Mouse (Mus musculus) mouse trophoblast stem cell (cell line): ENCODE results near the gene Ctdsp2.

Experiments used
- in situ Hi-C, 2 experiments: fragments of 300-500 bp; cut with MseI, MboI; formaldehyde crosslinking; loops; 2 replicates in 1 of 2; 3 replicates in 1 of 2; pipeline ENCODE4 v1.15.1; 2025

Gene Ctdsp2

DNA sequence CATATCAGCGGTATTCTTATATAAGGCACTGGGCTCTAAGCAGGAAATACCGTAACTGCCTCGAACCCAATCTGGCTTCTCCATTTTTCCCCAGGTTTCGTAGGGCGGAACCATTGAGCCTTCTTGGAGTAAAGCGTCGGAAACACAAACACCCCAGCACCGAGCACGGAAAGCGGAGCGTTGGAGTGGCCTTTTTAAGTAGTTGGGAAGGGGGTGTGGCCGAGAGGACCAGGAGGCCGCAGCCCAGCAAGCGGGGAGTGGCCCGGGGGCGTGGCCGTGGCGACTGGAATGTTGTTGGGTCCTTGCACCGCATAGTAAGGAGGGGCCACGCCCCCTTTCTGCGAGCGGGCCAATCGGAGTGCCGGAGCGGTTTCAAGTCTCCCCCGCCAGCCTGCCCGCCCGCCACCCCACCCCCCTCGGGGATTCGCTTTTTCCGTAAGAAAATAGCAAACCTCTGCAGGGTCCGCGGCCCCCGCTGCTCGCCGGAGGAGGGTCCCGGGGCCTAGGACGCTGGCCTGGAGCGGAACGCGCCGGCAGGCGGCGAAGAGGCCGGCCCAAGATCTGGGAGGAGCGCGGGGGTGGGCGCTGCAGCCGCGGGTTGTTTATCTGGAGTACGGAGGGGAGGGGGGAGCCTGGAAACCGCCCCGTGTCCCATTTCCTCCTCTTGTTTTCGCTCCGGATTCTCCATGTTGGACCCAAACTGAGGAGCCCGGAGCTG, at the start of gene Ctdsp2:
Gene Ctdsp2, plus strand, starts transcription at position 441 of the 718 bp plus-strand sequence.
- in situ Hi-C loops = no loop called here

- in situ Hi-C loops = no loop called here
Measured at GRCm38 (mm10) chr10:126928819-126929206, 49.7 kb upstream of the Ctdsp2 start.

GRCm38 (mm10) chr10:126929543-126929942, 49.0 kb upstream of the Ctdsp2 start:
- in situ Hi-C loops = no loop called here

GRCm38 (mm10) chr10:126930270-126931121, 48.0 kb upstream of the Ctdsp2 start:
- in situ Hi-C loops = no loop called here

DNA sequence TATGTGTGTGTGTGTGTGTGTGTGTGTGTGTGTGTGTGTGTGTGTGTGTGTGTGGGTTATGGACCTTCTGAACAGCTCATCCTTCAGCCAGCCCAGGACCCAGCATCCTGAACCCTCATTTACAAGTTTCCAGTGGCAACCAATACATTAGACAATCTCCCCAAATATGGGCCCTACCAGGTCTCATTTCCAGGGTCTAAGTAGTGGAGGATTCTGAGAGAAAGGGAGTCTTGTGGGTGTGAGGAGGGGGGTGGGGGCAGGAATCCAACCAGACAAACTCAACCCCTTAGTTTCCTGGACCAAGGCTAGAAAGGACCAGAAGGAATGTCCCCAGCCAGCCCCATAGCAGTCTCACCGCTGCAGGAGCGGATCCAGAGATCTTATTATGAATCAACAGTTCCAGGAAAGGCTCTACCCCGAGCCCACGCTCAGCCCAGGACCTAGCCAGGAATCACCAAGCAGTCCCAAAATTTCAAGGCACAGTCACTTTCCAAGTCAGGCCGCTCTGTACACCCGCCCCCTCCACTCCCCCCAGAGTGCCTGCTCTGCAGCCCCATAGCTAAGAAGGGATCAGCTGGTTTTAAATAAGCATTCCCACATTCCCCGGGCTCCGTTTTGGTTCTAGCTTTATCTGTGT, 47.3 kb upstream of the Ctdsp2 start:
- in situ Hi-C loops = no loop called here

DNA sequence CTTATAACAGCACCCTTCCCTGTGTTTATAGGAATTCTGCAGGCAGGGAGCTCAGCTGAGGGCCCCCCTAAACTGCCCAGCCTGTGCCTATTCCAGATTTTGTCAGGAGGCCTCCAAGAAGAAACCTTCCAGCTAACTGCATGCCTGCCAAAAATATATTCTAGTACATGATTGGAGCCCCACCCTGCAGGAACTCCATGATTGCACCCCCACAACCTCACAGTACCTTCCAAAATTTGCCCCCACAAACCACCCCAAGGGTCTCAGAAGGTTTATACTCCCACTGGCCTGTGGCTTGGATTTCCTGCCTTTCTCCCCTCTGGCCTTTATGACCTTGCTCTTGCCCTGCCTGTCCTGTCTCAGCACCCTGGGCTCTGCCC, 46.8 kb upstream of the Ctdsp2 start:
- in situ Hi-C loops = no loop called here

GRCm38 (mm10) chr10:126934561-126934960, 44.0 kb upstream of the Ctdsp2 start:
- in situ Hi-C loops = no loop called here

DNA sequence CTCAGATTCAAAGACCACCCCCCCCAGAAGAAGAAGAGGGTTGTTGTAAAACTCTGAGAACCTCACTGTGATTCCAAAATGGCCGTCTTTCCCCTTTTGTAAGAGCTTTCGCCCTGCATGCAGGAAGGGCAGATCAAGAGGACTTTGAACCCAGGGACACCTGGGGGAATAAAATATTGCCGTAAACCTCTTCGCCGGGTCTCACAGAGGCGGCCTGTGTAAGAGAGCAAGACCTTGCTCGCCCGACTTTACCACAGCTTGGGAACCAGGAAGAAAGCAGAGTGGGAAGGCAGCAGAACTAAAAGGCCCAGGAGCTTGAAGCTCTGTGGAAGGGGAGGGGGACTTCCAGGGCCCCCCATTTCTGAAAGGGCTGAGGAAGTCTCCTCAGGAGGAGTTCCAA, 43.4 kb upstream of the Ctdsp2 start:
- in situ Hi-C loops = no loop called here

GRCm38 (mm10) chr10:126935556-126936381, 42.7 kb upstream of the Ctdsp2 start:
- in situ Hi-C loops = no loop called here

- in situ Hi-C loops = no loop called here
Measured at GRCm38 (mm10) chr10:126940949-126941348, 37.6 kb upstream of the Ctdsp2 start.

- in situ Hi-C loops = no loop called here
Measured at GRCm38 (mm10) chr10:126945531-126945930, 33.0 kb upstream of the Ctdsp2 start.

DNA sequence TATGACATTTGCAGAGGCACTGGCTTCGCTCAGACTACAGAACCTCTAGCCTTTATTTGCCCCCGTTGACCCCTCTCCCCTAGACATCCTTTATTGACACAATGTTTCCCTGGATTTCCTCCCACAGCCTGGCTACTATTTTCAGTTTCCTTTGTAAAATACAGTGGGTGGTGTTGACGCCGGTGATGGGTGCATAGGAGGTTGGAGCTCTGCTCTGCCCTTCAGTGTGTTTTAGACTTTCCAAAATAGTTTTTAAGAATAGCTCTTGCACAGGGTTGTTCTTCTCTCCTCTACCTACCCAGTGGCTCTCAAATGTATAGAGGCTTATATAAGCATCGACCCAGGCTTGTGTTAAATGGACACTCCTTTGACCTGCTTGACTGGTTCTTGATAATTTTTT, 28.7 kb upstream of the Ctdsp2 start:
- in situ Hi-C loops = no loop called here

DNA sequence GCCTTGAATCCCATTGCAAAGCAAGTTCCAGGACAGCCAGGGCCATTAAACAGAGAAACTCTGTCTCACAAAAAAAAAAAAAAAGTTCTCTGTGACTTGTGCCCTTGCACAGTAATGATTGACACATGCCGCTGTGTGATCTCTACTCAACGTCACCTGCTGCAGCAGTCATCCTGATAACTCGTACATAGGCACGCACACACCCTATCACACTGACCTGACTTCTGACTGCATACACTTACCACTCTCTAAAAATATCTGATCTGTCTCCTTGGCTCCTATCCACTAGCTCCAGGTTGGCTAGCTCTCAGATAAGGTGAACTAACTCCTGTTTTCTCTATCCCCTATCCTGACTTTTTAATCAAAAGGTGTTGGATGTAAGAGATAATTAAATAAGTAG, 27.9 kb upstream of the Ctdsp2 start:
- in situ Hi-C loops = no loop called here

DNA sequence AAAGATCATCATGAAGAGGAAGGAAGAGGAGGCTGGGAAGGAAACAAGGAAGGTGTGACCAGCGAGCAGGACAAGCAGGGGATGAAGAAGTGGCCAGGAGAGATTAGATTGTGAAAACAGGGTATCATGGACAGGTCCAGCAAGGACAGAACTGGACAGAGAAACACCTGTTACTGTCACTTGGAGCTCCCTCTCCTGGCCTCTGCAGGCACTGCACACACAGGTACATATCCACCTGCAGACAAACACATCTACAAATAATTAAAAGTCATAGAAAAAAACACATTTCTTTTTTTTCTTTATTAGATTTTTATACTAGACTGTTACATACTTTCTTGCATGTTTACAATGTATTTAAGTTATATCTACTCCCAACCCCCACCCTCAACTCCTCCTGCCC, 26.1 kb upstream of the Ctdsp2 start:
- in situ Hi-C loops = no loop called here

DNA sequence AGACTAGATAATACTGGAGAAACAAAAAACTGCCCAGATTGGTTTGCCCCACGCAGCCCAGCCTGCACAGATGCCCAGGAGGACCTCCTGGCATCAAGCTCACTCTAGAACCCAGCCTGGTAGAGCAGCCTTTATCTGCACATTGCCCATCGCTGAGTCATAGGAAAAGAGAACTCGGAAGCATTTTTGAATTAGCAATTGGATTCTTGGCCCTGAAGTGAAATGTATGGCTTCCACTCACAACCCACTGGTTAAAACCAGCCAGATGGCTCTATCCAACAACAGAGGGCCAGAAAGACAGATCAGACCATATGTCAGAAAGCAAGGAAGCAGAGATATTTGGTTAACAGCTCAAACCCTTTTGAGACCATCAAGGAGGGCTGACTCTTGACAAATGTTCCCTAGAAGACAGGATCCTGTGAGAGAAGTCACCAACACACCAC, 25.5 kb upstream of the Ctdsp2 start:
- in situ Hi-C loops = no loop called here

- in situ Hi-C loops = no loop called here
Measured at GRCm38 (mm10) chr10:126956692-126957358, 21.7 kb upstream of the Ctdsp2 start.

GRCm38 (mm10) chr10:126957359-126958107, 21.0 kb upstream of the Ctdsp2 start:
- in situ Hi-C loops = no loop called here

DNA sequence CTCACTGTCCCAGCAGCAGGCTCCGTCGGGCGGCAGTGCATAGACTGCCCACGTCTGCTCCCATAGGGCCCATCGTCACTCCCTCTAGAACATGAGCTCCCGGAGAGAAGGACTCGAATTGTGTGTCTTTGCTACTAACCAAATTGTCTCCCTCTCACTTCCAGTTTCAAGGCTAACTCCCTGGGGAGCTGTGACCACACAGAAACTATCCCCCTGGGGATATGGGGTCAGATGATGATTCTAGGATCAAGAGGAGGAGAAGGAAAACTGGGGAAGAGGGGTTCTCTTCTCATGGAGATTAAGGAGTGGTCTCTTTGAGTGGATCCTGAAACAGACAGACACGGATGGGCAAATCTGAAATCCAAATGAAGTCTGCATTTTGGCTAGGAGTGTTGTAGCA, 18.0 kb upstream of the Ctdsp2 start:
- in situ Hi-C loops = no loop called here

- in situ Hi-C loops = no loop called here
Measured at GRCm38 (mm10) chr10:126961757-126962156, 16.8 kb upstream of the Ctdsp2 start.

GRCm38 (mm10) chr10:126962271-126962965, 16.1 kb upstream of the Ctdsp2 start:
- in situ Hi-C loops = no loop called here
